Mouse (Mus musculus): ENCODE measurements around the gene Ubiad1. TPM values are rescaled to one million over a fixed set of nuclear protein-coding genes. Genes with fewer than 3 reads are reported as not detected.

The Ubiad1 gene
- polyA plus RNA-seq, 1 experiment from 2014 or later = 20.4 TPM

DNA sequence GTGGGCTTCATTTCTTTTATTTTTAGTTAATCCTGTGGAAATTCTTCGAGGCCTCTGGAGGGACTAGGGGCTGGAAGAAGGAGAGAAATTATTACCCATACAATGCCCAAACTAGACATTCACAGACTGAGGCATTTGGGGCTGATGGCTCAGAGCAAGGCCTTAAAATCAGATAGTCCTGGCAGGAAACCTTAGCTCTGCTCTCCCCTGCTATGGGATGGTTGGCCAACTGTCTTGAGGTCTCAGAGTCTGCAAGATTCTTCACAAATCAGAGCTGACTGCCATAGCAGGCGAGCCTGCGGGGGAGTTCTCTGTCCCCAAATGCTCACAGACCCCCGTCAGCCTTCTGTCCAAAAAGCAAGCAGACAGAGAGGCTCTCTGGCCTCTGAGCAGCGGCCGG lies 27.0 kb downstream of the Ubiad1 start:
- peaks cover 4% of the 10 kb centered on the region; the same call in 1 of the 2 replicates for H3K4me1 ChIP-seq (replicated peaks; ENCODE audit: control insufficient read depth, insufficient read depth, low read length)
- no peak overlapping the region for H3K9ac ChIP-seq (replicated peaks; ENCODE audit: low read depth, low read length)
- 39% methylated on average over 6 of the region's 6 CpGs for WGBS

DNA sequence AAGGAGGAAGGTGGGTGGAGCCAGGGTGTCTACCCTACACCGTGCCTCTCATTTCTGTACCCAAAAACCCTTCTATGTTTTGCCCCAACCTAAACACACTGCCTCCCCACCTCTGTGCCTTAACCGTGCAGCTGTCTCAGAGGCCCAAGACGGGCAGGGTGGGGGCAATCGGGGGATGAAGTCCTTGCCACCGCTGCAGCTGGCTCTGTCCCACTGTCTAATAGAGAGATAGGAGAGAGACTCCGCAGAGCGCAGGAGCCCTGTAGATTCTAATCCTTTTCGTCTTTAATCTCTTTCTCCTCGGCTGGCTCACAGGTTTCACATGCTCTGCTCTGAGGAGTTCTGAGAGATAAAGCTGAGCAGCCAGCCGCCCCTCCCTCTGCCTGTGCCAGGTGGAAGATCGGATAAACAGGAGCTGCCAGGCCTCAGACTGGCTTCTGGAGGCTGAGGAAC lies 27.5 kb downstream of the Ubiad1 start:
- H3K4me2 ChIP-seq (ENCODE audit: low read length) = no peak overlapping the region

More for the DNA sequence above, 27.0 kb downstream of the Ubiad1 start:
- Histone ChIP-seq H3K4me3 (replicated peaks; ENCODE audit: low read length) (no peak overlapping the region), H3K4me2 (ENCODE audit: low read length) (no peak overlapping the region), H3K27ac (ENCODE audit: low read length) (no peak overlapping the region), H3K9me3 (ENCODE audit: control insufficient read depth, low read length) (no peaks in the 10 kb centered on the region), H3K36me3 (ENCODE audit: control insufficient read depth, insufficient read depth) (no peaks in the 10 kb centered on the region), H3K27me3 (replicated peaks; ENCODE audit: control insufficient read depth, insufficient read depth, low read length) (peaks cover 2% of the 10 kb centered on the region; the same call in 1 of the 2 replicates)
- no peak for ATAC-seq

DNA sequence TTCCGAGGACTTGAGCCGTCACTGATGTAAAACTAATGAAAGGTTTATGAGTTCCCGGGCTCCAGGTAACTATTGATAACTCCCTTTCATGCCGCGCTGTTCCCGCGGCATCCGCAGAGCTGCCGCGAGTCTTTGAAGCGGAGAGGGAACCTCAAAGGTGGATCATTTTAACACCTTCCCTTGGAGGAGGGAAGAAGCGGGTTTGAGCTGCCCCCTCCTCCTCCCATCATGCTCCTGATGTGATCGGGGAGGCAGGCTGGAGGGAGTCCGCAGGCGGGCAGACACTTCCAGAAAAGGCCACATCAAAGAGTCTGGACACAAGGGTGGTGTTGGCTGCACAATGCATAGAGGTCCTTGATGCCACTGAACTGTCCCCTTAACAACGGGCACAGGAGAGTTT lies 29.0 kb downstream of the Ubiad1 start:
- Histone ChIP-seq H3K27me3 (replicated peaks; ENCODE audit: control insufficient read depth, insufficient read depth, low read length) (peaks cover 2% of the 10 kb centered on the region; the same call in 1 of the 2 replicates), H3K4me2 (ENCODE audit: low read length) (no peak overlapping the region), H3K4me1 (replicated peaks; ENCODE audit: control insufficient read depth, insufficient read depth, low read length) (peaks cover 4% of the 10 kb centered on the region; the same call in 1 of the 2 replicates), H3K9ac (replicated peaks; ENCODE audit: low read depth, low read length) (no peak overlapping the region), H3K4me3 (replicated peaks; ENCODE audit: low read length) (no peak overlapping the region), H3K9me3 (ENCODE audit: control insufficient read depth, low read length) (no peaks in the 10 kb centered on the region), H3K27ac (ENCODE audit: low read length) (no peak overlapping the region), H3K36me3 (ENCODE audit: control insufficient read depth, insufficient read depth) (no peaks in the 10 kb centered on the region)
- 17% methylated on average over 16 of the region's 16 CpGs for WGBS
- ATAC-seq = no peak

More for the DNA sequence above, 27.5 kb downstream of the Ubiad1 start:
- no peaks in the 10 kb centered on the region for H3K9me3 ChIP-seq (ENCODE audit: control insufficient read depth, low read length)
- 24% methylated on average over 11 of the region's 11 CpGs for WGBS
- H3K36me3 ChIP-seq (ENCODE audit: control insufficient read depth, insufficient read depth) = no peaks in the 10 kb centered on the region
- H3K4me3 ChIP-seq (replicated peaks; ENCODE audit: low read length) = no peak overlapping the region
- peaks cover 4% of the 10 kb centered on the region; the same call in 1 of the 2 replicates for H3K4me1 ChIP-seq (replicated peaks; ENCODE audit: control insufficient read depth, insufficient read depth, low read length)
- peaks cover 2% of the 10 kb centered on the region; the same call in 1 of the 2 replicates for H3K27me3 ChIP-seq (replicated peaks; ENCODE audit: control insufficient read depth, insufficient read depth, low read length)
- no peak overlapping the region for H3K27ac ChIP-seq (ENCODE audit: low read length)
- peak; percentile 31; the same call in 1 of the 2 replicates for ATAC-seq
- no peak overlapping the region for H3K9ac ChIP-seq (replicated peaks; ENCODE audit: low read depth, low read length)

DNA sequence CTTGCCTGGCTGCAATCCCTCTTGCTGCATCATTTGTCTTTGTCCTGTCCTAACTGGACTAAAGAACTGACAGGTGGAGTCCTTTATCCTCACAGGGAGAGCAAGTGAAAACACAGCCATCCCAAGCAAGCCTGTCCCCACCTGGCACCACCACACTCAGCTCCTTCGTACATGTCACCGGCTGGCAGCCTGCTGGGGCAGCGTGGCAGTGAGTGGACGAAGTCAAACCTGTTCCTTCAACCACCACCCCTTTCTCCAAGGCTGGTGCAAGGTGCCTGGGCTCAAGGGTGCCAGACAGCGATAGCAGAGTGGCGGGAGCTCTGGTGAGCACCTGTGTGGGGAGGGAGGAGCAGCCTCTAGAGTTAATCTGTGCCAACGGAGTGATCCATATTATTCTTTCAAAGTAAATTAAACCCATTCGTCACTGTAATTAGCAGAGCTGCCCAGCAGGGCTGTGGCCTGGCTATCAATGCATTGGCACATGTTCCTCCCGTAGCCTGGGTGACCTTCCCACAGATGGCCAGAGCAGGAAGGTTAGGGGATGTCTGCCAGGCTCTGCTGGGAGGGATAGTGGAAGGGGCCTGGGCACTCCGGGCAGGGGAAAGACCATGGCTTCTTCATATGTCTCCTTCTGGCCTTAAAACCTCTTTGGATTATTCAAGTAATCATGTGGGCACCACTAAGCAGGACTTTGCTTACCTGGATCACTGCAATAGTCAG lies 36.2 kb downstream of the Ubiad1 start:
- no peak overlapping the region for H3K27ac ChIP-seq (ENCODE audit: low read length)

DNA sequence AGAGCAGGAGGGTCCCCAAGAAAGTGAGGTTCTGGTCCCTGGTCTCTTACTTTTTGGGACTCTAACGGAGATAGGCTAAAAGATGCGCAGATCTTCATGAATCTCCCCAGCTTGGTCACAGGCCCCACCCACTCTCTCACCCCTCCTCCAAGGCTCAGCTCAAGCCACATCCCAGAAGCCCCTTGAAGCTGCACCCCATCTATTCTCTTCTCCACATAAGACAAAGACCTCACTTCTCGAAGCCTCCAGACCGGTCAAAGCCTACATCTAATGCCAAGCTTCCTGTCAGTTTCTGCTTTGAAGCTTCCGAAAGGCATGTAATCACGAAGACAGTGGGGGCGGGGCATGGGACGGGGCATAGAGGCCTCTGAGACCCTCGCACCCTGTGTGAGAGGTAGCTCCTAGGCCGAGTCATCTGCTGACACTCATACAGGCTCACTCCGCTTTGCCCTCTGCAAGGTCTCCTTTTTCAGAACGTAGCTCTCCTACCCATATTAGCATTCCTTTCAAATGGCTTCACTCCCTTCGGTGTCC lies 39.2 kb downstream of the Ubiad1 start:
- no peak overlapping the region for H3K27ac ChIP-seq (ENCODE audit: low read length)
- H3K27me3 ChIP-seq (replicated peaks; ENCODE audit: control insufficient read depth, insufficient read depth, low read length) = peaks cover 8% of the 10 kb centered on the region; the same call in 1 of the 2 replicates
- H3K4me3 ChIP-seq (replicated peaks; ENCODE audit: low read length) = no peak overlapping the region
- no peak overlapping the region for H3K9ac ChIP-seq (replicated peaks; ENCODE audit: low read depth, low read length)
- H3K4me2 ChIP-seq (ENCODE audit: low read length) = peak overlapping the region; percentile 5; the same call in 1 of the 2 replicates
- H3K36me3 ChIP-seq (ENCODE audit: control insufficient read depth, insufficient read depth) = no peaks in the 10 kb centered on the region
- H3K4me1 ChIP-seq (replicated peaks; ENCODE audit: control insufficient read depth, insufficient read depth, low read length) = peaks cover 14% of the 10 kb centered on the region; the same call in 1 of the 2 replicates
- H3K9me3 ChIP-seq (ENCODE audit: control insufficient read depth, low read length) = no peaks in the 10 kb centered on the region
- ATAC-seq = peak; percentile 32; the same call in 1 of the 2 replicates
- 18% methylated on average over 13 of the region's 13 CpGs for WGBS

More for the DNA sequence above, 36.2 kb downstream of the Ubiad1 start:
- no peak for ATAC-seq
- Histone ChIP-seq H3K27me3 (replicated peaks; ENCODE audit: control insufficient read depth, insufficient read depth, low read length) (peaks cover 5% of the 10 kb centered on the region; the same call in 1 of the 2 replicates), H3K4me2 (ENCODE audit: low read length) (no peak overlapping the region), H3K9me3 (ENCODE audit: control insufficient read depth, low read length) (no peaks in the 10 kb centered on the region), H3K9ac (replicated peaks; ENCODE audit: low read depth, low read length) (no peak overlapping the region), H3K4me1 (replicated peaks; ENCODE audit: control insufficient read depth, insufficient read depth, low read length) (peaks cover 13% of the 10 kb centered on the region; the same call in 1 of the 2 replicates), H3K4me3 (replicated peaks; ENCODE audit: low read length) (no peak overlapping the region), H3K36me3 (ENCODE audit: control insufficient read depth, insufficient read depth) (no peaks in the 10 kb centered on the region)
- 68% methylated on average over 10 of the region's 10 CpGs for WGBS

DNA sequence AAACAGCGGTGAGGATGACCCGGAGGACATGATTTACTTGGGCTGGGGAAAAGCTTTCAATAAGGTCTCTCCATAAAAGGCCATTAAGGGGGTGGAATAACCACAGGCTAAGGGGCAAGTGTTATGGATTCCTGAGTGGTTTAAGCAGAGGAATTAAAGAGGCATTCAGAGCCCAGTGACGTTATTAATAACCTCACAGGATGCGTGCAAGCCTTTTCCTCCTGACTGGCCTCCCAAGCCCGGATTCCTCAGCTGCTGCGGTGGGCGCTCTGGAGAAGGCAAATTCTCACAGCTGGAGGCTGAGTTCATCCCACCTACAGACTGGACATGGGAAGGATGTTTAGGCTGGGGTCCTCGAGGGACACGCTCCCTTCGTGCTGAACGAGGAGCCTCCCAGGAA lies 39.8 kb downstream of the Ubiad1 start:
- H3K4me1 ChIP-seq (replicated peaks; ENCODE audit: control insufficient read depth, insufficient read depth, low read length) = peaks cover 14% of the 10 kb centered on the region; the same call in 1 of the 2 replicates
- peaks cover 8% of the 10 kb centered on the region; the same call in 1 of the 2 replicates for H3K27me3 ChIP-seq (replicated peaks; ENCODE audit: control insufficient read depth, insufficient read depth, low read length)
- H3K4me2 ChIP-seq (ENCODE audit: low read length) = no peak overlapping the region
- H3K9me3 ChIP-seq (ENCODE audit: control insufficient read depth, low read length) = no peaks in the 10 kb centered on the region
- no peak overlapping the region for H3K9ac ChIP-seq (replicated peaks; ENCODE audit: low read depth, low read length)
- H3K4me3 ChIP-seq (replicated peaks; ENCODE audit: low read length) = no peak overlapping the region
- no peak for ATAC-seq
- WGBS = 18% methylated on average over 11 of the region's 11 CpGs
- H3K27ac ChIP-seq (ENCODE audit: low read length) = no peak overlapping the region
- no peaks in the 10 kb centered on the region for H3K36me3 ChIP-seq (ENCODE audit: control insufficient read depth, insufficient read depth)

DNA sequence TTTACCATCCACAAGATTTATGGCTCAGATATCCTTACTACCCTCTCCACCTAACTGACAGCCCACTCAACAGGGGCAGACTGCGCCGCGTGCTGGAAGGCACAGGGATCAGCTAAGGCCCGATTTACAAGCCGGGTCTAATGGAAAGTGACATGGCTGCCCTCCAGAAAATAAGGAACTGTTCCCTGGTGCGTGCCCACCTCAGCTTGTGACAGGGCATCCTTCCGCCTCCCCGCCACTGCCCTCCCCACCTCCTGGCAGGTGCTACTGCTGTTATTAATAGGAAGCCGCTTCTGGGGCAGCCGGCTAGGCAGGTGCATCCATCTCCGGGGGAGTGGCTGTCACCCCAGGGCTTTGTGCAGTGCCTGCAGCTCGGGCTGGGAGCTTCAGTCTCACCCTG lies 41.2 kb downstream of the Ubiad1 start:
- Histone ChIP-seq H3K9ac (replicated peaks; ENCODE audit: low read depth, low read length) (no peak overlapping the region), H3K36me3 (ENCODE audit: control insufficient read depth, insufficient read depth) (no peaks in the 10 kb centered on the region), H3K27me3 (replicated peaks; ENCODE audit: control insufficient read depth, insufficient read depth, low read length) (peaks cover 8% of the 10 kb centered on the region; the same call in 1 of the 2 replicates), H3K9me3 (ENCODE audit: control insufficient read depth, low read length) (no peaks in the 10 kb centered on the region), H3K27ac (ENCODE audit: low read length) (no peak overlapping the region), H3K4me3 (replicated peaks; ENCODE audit: low read length) (no peak overlapping the region), H3K4me2 (ENCODE audit: low read length) (no peak overlapping the region), H3K4me1 (replicated peaks; ENCODE audit: control insufficient read depth, insufficient read depth, low read length) (peaks cover 14% of the 10 kb centered on the region; the same call in 1 of the 2 replicates)
- WGBS = 20% methylated on average over 12 of the region's 12 CpGs
- no peak for ATAC-seq

DNA sequence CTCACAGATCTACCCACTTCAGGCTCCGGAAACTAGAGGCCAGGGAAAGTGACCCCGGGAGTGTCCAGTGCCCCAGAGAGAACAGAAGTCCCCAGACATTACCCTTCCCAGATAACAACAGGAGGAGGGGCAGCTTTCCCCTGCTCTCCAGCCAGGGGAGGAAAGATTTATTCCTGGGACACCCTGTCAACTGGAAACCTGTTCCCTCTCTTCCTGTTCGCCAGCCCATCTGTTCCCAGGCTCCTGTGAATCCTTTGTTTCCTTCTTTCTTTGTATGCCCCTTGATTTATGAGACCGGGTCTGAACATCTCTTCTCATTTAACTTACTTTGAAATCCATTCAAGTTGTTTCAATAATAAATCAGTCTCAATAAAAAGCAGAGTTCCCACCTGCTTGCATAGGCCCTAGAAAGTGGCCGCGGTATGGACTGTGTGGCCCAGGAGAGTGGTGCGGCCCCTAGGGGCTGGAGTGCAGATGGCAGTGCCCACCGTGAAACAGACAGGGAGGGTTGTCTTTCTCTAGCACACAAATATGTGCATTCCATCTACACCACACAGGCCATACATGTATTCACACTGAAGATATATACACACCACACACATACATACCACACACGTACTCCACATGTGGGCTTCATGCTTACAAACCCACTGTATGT lies 45.0 kb downstream of the Ubiad1 start:
- Histone ChIP-seq H3K9ac (replicated peaks; ENCODE audit: low read depth, low read length) (no peak overlapping the region), H3K4me2 (ENCODE audit: low read length) (no peak overlapping the region), H3K9me3 (ENCODE audit: control insufficient read depth, low read length) (no peaks in the 10 kb centered on the region), H3K4me1 (replicated peaks; ENCODE audit: control insufficient read depth, insufficient read depth, low read length) (peaks cover 6% of the 10 kb centered on the region; the same call in 1 of the 2 replicates), H3K36me3 (ENCODE audit: control insufficient read depth, insufficient read depth) (no peaks in the 10 kb centered on the region), H3K27ac (ENCODE audit: low read length) (peak overlapping the region; percentile 30; the same call in 1 of the 2 replicates), H3K27me3 (replicated peaks; ENCODE audit: control insufficient read depth, insufficient read depth, low read length) (peaks cover 6% of the 10 kb centered on the region; the same call in 1 of the 2 replicates), H3K4me3 (replicated peaks; ENCODE audit: low read length) (no peak overlapping the region)
- 61% methylated on average over 9 of the region's 9 CpGs for WGBS
- no peak for ATAC-seq

Measured in forebrain, embryonic 16.5 days (tissue).